Mouse (Mus musculus) gonadal fat pad, adult 2 months (tissue): ENCODE data around the gene Dkkl1. TPM values are rescaled to one million over a fixed set of nuclear protein-coding genes. Genes with fewer than 3 reads are reported as not detected.

ENCODE experiments used
- DNase-seq: peaks from one replicate; pipeline ENCODE4 v3.0.0-alpha.2; 2012; ENCODE audit warnings: low read depth
- polyA plus RNA-seq: library from polyadenylated mRNA; depleted of rRNA; stranded (reverse); fragments of >200 nt; gene quantifications from 2 replicates; pipeline ENCODE4 v1.2.3, GENCODE M21; 2012

The Dkkl1 gene
- polyA plus RNA-seq, 1 experiment = 11.5 TPM

DNA sequence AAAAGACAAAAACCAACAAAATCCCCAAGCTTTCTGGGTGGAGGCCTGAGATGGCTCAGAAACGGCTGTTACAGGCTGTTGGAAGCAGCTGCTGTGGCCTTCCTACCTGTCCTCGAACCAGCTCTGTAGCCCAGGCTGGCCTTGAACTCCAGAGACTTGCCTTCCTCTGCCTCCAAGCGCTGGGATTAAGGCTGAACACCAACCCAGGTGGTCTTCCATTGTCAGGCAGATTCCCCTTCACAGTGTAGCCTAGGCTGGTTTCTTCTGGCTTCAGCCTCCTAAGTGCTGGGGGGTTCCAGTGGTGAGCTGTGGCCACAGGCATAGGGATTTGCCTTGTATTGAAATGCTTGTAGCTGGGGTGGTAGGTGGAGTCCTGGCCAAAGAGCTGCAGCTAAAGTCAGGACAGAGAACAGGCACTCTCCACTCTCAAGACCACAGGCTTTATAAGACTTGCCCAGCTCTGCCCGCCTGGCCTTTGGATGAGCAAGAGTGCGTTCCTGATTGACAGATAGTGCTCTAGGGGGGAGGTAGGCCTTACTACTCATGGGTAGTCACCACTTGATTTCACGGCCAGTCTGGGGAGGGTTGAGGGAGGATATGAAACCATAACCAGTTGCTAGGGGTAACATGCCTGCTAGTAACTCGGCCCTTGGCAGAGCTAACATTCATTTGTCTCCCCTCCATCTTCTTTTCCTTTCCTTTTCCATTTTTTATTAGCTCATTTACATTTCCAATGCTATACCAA lies 17.7 kb upstream of the Dkkl1 start:
- no peak for DNase-seq

DNA sequence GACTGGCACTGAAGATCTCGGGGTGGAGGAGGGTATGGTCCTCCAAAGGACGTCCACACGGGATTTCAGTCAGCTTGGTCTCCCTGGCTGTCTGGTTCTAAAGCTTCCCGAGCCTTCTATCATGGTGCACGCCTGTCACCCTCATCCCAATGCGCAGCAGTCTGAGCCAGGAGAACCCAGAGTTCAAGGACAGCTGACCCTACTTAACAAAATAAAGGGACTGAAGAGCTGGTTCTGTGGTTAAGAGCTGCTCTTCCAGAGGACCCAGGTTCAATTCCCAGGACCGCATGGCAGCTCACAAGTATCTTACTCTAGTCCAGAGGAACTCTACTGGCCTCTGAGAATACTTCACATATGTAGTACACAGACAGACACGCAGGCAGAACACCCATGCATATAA lies 17.1 kb upstream of the Dkkl1 start:
- DNase-seq = no peak

- no peak for DNase-seq
Measured at GRCm38 (mm10) chr7:45228548-45228947, 16.6 kb upstream of the Dkkl1 start.

DNA sequence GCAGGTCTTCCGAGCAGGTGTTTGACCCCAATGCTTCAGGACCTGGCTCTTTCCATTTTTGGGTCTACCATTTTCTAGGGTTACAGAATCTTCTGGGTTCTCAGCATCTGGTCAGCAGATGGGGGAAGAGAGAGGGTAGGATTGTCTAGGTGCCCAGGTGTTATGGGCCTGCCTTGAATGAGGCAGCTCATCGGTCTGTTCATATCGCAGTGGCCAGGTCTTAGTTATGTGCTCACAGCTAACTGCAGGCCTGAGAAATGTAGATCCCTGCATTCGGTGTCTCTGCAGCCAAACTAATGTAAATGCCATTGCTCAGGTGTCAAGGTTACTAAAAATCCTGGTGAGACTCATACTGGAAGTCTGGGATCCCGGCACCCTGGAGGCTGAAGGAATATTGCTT lies 14.5 kb upstream of the Dkkl1 start:
- DNase-seq = no peak

DNA sequence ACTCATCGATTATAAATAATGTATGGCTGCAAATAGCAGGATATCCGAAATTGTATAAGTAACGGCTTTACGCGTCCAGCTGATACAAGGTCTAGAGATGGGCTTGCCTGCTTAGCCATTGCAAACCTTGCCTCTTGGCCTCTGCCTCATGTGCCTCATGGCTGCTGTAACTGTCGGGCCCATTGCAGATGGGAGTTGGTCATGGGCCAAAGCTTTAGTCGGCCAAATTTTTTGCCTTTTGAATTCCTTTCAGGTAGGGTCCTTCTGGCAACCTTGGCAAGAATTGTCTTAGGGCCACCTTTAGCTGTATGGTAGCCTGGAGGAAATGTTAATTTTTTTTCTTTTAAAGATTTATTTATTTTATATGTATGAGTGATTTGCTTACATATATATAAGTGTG lies 12.9 kb upstream of the Dkkl1 start:
- DNase-seq = no peak

DNA sequence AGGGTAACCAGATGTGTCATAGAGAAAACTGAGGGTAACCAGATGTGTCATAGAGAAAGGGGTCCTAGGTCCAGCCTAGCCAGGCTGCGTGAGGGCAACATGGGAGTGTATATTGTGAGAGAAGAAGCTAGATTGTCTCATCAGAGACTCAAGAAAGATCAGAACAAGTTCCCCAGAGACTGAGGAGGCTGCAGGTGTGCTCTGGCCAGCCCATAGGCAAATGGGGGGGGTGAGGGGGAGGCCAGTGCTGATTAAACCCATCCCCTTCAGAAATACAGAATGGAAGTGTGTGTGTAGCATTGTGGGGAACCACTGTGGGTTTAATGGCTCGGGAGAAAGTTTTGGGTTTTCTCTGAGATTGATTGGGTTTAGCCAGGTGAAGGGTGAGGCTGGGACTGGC lies 9.7 kb upstream of the Dkkl1 start:
- no peak for DNase-seq

GRCm38 (mm10) chr7:45216442-45217183 lies 4.7 kb upstream of the Dkkl1 start:
- DNase-seq = no peak

- DNase-seq = no peak
Measured at GRCm38 (mm10) chr7:45215673-45216441, 3.9 kb upstream of the Dkkl1 start, which contains the start of gene Tead2. Gene Tead2 (plus strand): TSS chr7:45215753.

DNA sequence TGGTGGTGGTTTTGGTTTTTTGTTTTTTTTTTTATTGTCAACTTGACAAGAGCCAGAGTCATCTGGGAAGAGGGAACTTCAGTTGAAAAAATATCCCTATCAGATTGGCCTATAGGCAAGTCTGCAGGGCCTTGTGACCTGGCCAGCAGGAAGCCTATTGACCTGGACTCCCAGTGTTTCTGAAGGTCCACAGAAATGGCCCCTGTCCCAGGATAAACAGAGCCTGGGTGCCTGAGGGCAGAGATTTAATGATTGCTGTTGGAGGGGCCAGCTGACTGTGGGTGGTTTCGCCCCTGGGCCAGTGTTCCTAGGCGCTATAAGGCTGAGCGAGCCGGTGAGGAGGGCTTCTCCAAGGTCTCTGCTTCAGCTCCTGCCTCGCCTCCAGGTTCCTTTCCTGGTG lies 1.8 kb upstream of the Dkkl1 start:
- no peak for DNase-seq

DNA sequence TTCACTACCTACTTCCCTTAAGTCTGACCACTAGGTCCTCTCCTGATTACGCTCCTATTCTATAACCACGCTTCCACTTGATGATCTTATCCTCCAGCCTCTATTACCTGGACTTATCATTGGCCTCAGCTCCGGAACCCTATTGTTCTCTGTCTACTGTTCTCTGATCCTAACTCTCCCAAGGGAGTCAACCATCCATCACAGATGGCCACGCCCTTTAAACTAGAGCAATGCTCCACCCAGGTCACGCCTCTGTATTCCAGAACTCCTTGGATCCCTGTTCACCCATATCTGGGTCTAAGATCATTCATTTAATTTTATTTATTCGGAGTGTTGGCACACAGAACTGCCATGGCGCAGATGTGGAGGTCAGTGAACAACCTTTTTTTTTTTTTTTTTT lies 409 bp upstream of the Dkkl1 start:
- DNase-seq = no peak

- DNase-seq = no peak
Measured at GRCm38 (mm10) chr7:45211070-45211469, 877 bp downstream of the Dkkl1 start.

DNA sequence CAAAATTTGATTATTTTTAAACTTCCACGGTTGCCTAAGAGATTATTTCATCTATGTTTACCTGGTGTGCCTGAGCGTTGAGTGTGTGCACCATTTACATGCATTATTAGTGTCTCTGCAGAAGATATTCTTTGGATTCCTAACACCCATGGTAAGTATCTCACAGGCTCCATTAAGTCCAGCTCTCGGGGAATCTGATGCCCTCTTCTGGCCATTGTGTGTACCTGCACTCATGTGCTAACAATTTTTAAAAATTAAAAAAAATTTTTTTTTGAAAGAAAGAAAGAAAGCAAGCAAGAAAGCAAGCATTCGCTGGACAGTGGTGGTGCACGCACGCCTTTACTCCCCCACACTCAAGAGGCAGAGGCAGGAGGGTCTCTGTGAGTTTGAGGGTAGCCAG lies 3.7 kb downstream of the Dkkl1 start:
- DNase-seq = no peak

DNA sequence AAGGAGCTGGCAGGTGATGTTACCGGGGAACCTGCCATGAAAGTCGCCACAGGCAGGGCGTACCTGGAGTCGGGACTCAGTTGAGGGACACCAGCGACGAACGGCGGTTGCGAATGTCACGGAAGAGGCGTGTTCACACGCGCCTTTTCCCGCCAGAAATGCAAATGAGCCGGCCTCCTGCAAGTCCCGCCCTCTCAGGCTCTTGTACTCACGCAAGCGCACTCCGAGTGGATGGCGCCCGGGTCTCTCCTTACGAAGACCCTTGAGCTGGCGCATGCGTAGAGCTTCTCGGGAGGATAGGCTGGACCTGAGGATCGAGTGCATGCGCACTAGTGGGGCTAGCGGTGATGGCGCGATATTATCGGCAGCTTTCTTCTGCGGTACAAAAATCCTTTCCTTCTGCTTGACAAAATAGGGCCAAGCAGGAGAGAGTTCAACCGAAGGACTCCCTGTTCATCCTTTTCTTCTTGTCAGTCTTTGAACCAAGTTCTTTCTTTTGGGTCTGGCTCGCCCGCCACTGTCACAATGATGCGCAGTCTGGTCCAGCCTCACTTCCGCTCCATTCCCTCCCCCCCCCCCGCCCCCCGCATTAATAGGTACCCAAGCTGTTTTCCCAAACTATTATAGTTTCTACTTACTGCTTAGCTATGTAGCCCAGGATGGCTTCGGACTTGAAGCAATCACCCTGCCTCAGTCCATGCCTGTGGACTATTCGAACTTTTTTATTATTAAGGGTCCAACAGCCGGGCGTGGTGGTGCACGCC lies 7.4 kb downstream of the Dkkl1 start, which contains the start of gene Ccdc155:
Ccdc155 (minus strand) TSS at position 513 of the 764 bp plus-strand sequence.
- no peak for DNase-seq

DNA sequence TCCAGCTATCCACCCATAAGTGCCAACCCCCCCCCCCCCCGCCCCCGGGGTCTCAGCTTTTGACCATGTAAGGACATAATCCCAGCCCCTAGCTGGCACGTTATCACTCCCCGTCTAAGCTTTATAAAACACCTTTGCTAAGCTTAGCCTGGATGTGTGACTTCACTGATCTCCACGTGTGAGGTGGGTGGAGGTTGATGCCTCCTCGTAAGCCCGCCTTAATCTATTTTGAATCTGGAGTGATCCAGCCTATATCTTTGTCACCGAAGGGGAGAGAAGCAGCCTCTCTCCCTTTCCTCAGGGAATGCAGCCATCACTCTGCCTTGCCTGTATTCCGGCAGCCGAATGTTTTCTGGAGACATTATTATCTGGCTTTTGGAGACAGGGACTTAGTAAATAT lies 9.3 kb downstream of the Dkkl1 start:
- DNase-seq = no peak

- no peak for DNase-seq
Measured at GRCm38 (mm10) chr7:45198961-45199360, 13.0 kb downstream of the Dkkl1 start.

GRCm38 (mm10) chr7:45198435-45198834 lies 13.5 kb downstream of the Dkkl1 start:
- no peak for DNase-seq

DNA sequence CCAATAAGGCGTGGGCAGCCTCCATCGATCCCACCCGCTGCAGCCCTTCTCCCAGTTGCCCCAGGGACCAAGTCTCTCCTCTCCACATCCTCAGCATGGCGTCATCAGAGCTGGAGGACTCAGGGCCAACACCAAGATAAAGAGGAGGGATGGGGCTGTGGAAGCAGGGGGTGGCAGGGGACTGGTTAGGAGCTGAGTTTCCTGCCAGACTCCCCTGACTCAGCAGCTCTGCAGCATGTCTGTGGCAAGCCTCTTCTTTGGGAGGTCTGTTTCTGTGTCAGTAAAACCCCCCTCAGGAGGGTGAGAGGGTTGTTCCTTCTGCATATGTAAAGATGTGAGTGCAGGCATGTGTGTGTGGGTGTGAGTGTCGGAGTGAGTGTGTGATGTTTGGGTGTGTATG lies 15.0 kb downstream of the Dkkl1 start:
- no peak for DNase-seq

- DNase-seq = no peak
Measured at GRCm38 (mm10) chr7:45196176-45196535, 15.8 kb downstream of the Dkkl1 start.

GRCm38 (mm10) chr7:45195341-45196175 lies 16.4 kb downstream of the Dkkl1 start:
- DNase-seq = no peak

GRCm38 (mm10) chr7:45193871-45194785 lies 17.8 kb downstream of the Dkkl1 start:
- no peak for DNase-seq
